Mouse (Mus musculus): ENCODE results near the gene Catsperz. TPM values are rescaled to one million over a fixed set of nuclear protein-coding genes. Genes with fewer than 3 reads are reported as not detected.

The Catsperz gene
- polyA plus RNA-seq (2012; rRNA removed) = 2.8 and 5.6 TPM in 2 replicates
- 3.6 and 5.4 TPM in 2 replicates for polyA plus RNA-seq (2014; fragmentation: Nextera tagmentation; extraction: Ambion mirVana)

- DNase-seq (ENCODE audit: low spot score) (no peak), ATAC-seq (ENCODE audit: low FRiP score, low read depth) (no peak)
- Histone ChIP-seq H3K9ac (ENCODE audit: low read depth, low read length, severe bottlenecking) (0 out of 2 replicates have a peak within 1 kb of the TSS, but pooled peaks have one; percentile 7), H3K27ac (replicated peaks; ENCODE audit: low read depth, low read length) (no peak within 1 kb of the TSS), H3K4me1 (ENCODE audit: control insufficient read depth, insufficient read depth, low read length) (peaks cover 16% of the 10 kb centered on the region; the same call in 1 of the 2 replicates), H3K27me3 (ENCODE audit: control insufficient read depth, insufficient read depth, low read length) (peaks cover 69% of the 10 kb centered on the region), H3K36me3 (ENCODE audit: control insufficient read depth, insufficient read depth, low read length) (no peaks in the 10 kb centered on the region), H3K4me3 (replicated peaks; ENCODE audit: low read length) (peak within 1 kb of the TSS; percentile 22), H3K4me2 (replicated peaks; ENCODE audit: low read depth, low read length, severe bottlenecking) (peak within 1 kb of the TSS; percentile 36), H3K9me3 (ENCODE audit: control insufficient read depth, low read length) (no peaks in the 10 kb centered on the region)
- TF ChIP-seq POLR2A (IDR thresholded peaks at IDR 0.05; ENCODE audit: borderline replicate concordance, extremely low read depth, insufficient read depth, insufficient read length) = no peak
- 6% methylated on average over 9 of the region's 9 CpGs for WGBS
Observed at GRCm38 (mm10) chr19:6925307-6925573, at the start of gene Catsperz. Catsperz (minus strand) TSS chr19:6925380.

DNA sequence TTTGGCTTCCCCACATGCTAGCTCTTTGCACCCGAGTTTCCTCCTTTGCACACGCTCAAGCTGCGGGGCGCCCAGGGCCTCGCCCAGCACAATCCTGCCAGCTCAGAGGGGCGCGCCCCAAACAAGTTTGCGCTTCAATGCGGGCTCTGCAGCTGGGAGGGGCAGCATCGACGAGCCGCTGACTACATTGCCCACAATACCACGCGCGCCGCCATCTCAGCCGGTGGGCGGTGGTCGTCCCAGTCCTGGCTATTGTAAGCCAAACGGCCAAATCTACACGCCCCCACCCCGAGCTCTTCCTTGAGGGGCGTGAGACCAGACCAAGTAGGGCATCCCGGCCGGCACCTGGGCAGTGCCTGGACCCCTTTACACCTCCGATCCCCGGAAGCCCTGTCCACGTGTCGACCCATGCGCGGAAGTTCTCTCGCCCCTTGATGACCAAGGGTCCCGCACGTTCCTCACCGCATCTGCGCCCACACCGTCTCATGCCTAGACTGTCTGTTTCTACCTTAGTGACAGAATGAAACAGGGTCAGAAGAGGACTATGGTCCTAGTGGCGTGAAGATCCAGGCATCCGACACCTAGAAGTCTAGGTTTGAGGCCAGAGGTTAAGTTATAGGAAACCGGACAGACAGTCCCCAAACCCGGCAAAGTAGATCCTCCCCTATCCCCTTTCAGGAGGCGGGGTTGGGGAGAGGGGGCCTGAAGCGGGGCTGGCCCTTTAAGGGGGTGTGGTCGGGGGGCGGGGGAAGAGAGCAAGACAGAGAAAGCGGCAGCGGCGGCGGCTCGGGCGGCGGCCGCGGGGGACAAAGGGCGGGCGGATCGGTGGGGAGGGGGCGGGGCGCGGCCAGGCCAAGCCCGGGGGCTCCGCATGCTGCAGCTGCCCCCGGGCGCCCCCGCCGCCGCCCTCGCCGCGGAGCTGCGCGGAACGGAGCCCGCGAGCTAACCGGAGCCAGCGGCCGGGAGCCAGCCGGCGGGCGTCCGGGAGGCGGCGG lies 49.3 kb upstream of the Catsperz start, which contains the start of gene Ppp1r14b:
Ppp1r14b (plus strand) TSS at position 758 of the 995 bp plus-strand sequence.
- no peaks in the 10 kb centered on the region for H3K9me3 ChIP-seq (ENCODE audit: control insufficient read depth, low read length)
- 0 out of 2 replicates have a peak, but pooled peaks have one; percentile 12 for TF ChIP-seq POLR2A (IDR thresholded peaks at IDR 0.05; ENCODE audit: borderline replicate concordance, extremely low read depth, insufficient read depth, insufficient read length)
- H3K27me3 ChIP-seq (ENCODE audit: control insufficient read depth, insufficient read depth, low read length) = no peaks in the 10 kb centered on the region
- peaks cover 23% of the 10 kb centered on the region for H3K4me1 ChIP-seq (ENCODE audit: control insufficient read depth, insufficient read depth, low read length)
- H3K9ac ChIP-seq (ENCODE audit: low read depth, low read length, severe bottlenecking) = peak within 1 kb of the TSS; percentile 69
- DNase-seq (ENCODE audit: low spot score) (peak; percentile 91), ATAC-seq (ENCODE audit: low FRiP score, low read depth) (peak; percentile 75)
- peak within 1 kb of the TSS; percentile 87 for H3K27ac ChIP-seq (replicated peaks; ENCODE audit: low read depth, low read length)
- H3K36me3 ChIP-seq (ENCODE audit: control insufficient read depth, insufficient read depth, low read length) = peaks cover 14% of the 10 kb centered on the region; the same call in 1 of the 2 replicates
- H3K4me3 ChIP-seq (replicated peaks; ENCODE audit: low read length) = peak within 1 kb of the TSS; percentile 67
- WGBS = under 1% methylated on average over 42 of the region's 84 CpGs
- H3K4me2 ChIP-seq (replicated peaks; ENCODE audit: low read depth, low read length, severe bottlenecking) = peak within 1 kb of the TSS; percentile 86

- Histone ChIP-seq H3K4me3 (replicated peaks; ENCODE audit: low read length) (peak overlapping the region; percentile 67), H3K27me3 (ENCODE audit: control insufficient read depth, insufficient read depth, low read length) (no peaks in the 10 kb centered on the region), H3K4me2 (replicated peaks; ENCODE audit: low read depth, low read length, severe bottlenecking) (peak overlapping the region; percentile 86), H3K9me3 (ENCODE audit: control insufficient read depth, low read length) (no peaks in the 10 kb centered on the region), H3K4me1 (ENCODE audit: control insufficient read depth, insufficient read depth, low read length) (peaks cover 22% of the 10 kb centered on the region), H3K36me3 (ENCODE audit: control insufficient read depth, insufficient read depth, low read length) (peaks cover 14% of the 10 kb centered on the region; the same call in 1 of the 2 replicates), H3K27ac (replicated peaks; ENCODE audit: low read depth, low read length) (no peak overlapping the region), H3K9ac (ENCODE audit: low read depth, low read length, severe bottlenecking) (peak overlapping the region; percentile 69; the same call in 1 of the 2 replicates)
- 30% methylated on average over 12 of the region's 12 CpGs for WGBS
- no peak for DNase-seq (ENCODE audit: low spot score)
- TF ChIP-seq POLR2A (IDR thresholded peaks at IDR 0.05; ENCODE audit: borderline replicate concordance, extremely low read depth, insufficient read depth, insufficient read length) = no peak
- no peak for ATAC-seq (ENCODE audit: low FRiP score, low read depth)
Observed at GRCm38 (mm10) chr19:6973581-6974190, 48.5 kb upstream of the Catsperz start.

GRCm38 (mm10) chr19:6972247-6972917 lies 47.2 kb upstream of the Catsperz start:
- H3K36me3 ChIP-seq (ENCODE audit: control insufficient read depth, insufficient read depth, low read length) = 0 out of 2 replicates have a peak, but pooled peaks cover 2% of the 10 kb centered on the region
- H3K9me3 ChIP-seq (ENCODE audit: control insufficient read depth, low read length) = no peaks in the 10 kb centered on the region
- no peak overlapping the region for H3K4me3 ChIP-seq (replicated peaks; ENCODE audit: low read length)
- no peak overlapping the region for H3K4me2 ChIP-seq (replicated peaks; ENCODE audit: low read depth, low read length, severe bottlenecking)
- H3K4me1 ChIP-seq (ENCODE audit: control insufficient read depth, insufficient read depth, low read length) = peaks cover 28% of the 10 kb centered on the region
- ATAC-seq (ENCODE audit: low FRiP score, low read depth) = no peak
- no peak overlapping the region for H3K9ac ChIP-seq (ENCODE audit: low read depth, low read length, severe bottlenecking)
- DNase-seq (ENCODE audit: low spot score) = no peak
- no peak overlapping the region for H3K27ac ChIP-seq (replicated peaks; ENCODE audit: low read depth, low read length)
- TF ChIP-seq POLR2A (IDR thresholded peaks at IDR 0.05; ENCODE audit: borderline replicate concordance, extremely low read depth, insufficient read depth, insufficient read length) = no peak
- WGBS = 83% methylated on average over 13 of the region's 13 CpGs
- no peaks in the 10 kb centered on the region for H3K27me3 ChIP-seq (ENCODE audit: control insufficient read depth, insufficient read depth, low read length)

DNA sequence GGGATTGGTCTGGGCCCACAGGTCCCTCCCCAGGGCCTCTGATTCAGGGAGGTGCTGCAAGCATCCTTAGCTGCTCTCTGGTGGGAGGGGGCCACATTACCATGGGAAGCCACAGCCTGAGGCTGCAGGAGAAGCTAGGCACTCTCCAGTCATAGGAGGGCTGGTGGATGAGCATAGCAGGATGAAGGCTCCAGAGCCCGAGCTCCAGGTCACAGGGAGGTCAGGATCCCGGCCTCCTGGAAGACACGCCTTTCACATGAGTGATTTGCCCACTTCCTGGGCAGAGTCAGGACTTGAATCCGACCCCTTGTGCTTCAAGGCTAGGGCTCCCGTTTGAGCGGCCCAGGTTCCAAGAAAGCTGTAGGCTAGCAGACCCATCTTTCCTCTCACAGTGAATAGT lies 46.5 kb upstream of the Catsperz start:
- Histone ChIP-seq H3K4me3 (replicated peaks; ENCODE audit: low read length) (no peak overlapping the region), H3K36me3 (ENCODE audit: control insufficient read depth, insufficient read depth, low read length) (no peaks in the 10 kb centered on the region), H3K9me3 (ENCODE audit: control insufficient read depth, low read length) (no peaks in the 10 kb centered on the region), H3K4me1 (ENCODE audit: control insufficient read depth, insufficient read depth, low read length) (peaks cover 27% of the 10 kb centered on the region), H3K27ac (replicated peaks; ENCODE audit: low read depth, low read length) (no peak overlapping the region), H3K27me3 (ENCODE audit: control insufficient read depth, insufficient read depth, low read length) (no peaks in the 10 kb centered on the region), H3K9ac (ENCODE audit: low read depth, low read length, severe bottlenecking) (no peak overlapping the region), H3K4me2 (replicated peaks; ENCODE audit: low read depth, low read length, severe bottlenecking) (no peak overlapping the region)
- no peak for DNase-seq (ENCODE audit: low spot score)
- no peak for TF ChIP-seq POLR2A (IDR thresholded peaks at IDR 0.05; ENCODE audit: borderline replicate concordance, extremely low read depth, insufficient read depth, insufficient read length)
- 32% methylated on average over 6 of the region's 6 CpGs for WGBS
- no peak for ATAC-seq (ENCODE audit: low FRiP score, low read depth)

All from limb, embryonic 14.5 days (tissue).